Mouse (Mus musculus): ENCODE data around the gene Il21r. TPM values are rescaled to one million over a fixed set of nuclear protein-coding genes. Genes with fewer than 3 reads are reported as not detected.

Il21r gene
- polyA plus RNA-seq, 1 experiment from 2014 or later = 0.18 TPM

DNA sequence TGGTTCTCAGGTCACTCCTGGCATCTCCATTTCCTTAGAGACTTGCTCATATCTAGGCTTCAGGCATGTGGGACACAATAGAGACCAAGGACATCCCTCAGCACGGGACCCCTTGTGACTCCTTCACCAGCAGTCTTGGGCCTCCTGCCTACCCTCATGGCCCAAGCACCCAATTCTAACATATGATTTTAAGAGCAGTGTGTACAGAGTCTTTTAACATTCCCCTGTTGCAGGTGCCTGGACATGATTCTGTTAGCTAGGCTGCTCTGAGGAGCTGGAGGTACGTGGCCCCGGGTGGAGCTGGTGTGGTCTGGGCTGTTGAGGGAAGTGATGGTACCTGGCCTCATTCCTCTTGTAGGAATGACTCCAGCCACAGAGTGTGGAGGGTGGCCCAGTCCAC is 40.1 kb upstream of the Il21r start:
- DNase-seq (ENCODE audit: low spot score) (no peak), ATAC-seq (replicated peaks; ENCODE audit: low FRiP score, low read depth) (no peak)
- Histone ChIP-seq H3K4me3 (replicated peaks; ENCODE audit: low read depth, low read length) (no peak overlapping the region), H3K9ac (ENCODE audit: low read depth, low read length) (no peak overlapping the region), H3K4me2 (ENCODE audit: low read length) (no peak overlapping the region), H3K36me3 (ENCODE audit: insufficient read depth, low read length) (peaks cover 22% of the 10 kb centered on the region; the same call in 1 of the 2 replicates), H3K27ac (no peak overlapping the region), H3K9me3 (replicated peaks; ENCODE audit: low read length) (no peaks in the 10 kb centered on the region), H3K4me1 (replicated peaks; ENCODE audit: insufficient read depth, low read length) (no peaks in the 10 kb centered on the region; the same call in 1 of the 2 replicates), H3K27me3 (ENCODE audit: insufficient read depth, low read length) (no peaks in the 10 kb centered on the region)
- WGBS = 86% methylated on average over 3 of the region's 3 CpGs
- no peak for TF ChIP-seq CTCF (IDR thresholded peaks at IDR 0.05; ENCODE audit: low read depth)

GRCm38 (mm10) chr7:125564316-125565024 is 38.8 kb upstream of the Il21r start:
- no peak overlapping the region for H3K9ac ChIP-seq (ENCODE audit: low read depth, low read length)
- H3K4me1 ChIP-seq (replicated peaks; ENCODE audit: insufficient read depth, low read length) = no peaks in the 10 kb centered on the region; the same call in 1 of the 2 replicates
- no peak overlapping the region for H3K27ac ChIP-seq
- TF ChIP-seq CTCF (IDR thresholded peaks at IDR 0.05; ENCODE audit: low read depth) = no peak
- no peak overlapping the region for H3K4me2 ChIP-seq (ENCODE audit: low read length)
- ATAC-seq (replicated peaks; ENCODE audit: low FRiP score, low read depth) (no peak), DNase-seq (ENCODE audit: low spot score) (no peak)
- H3K4me3 ChIP-seq (replicated peaks; ENCODE audit: low read depth, low read length) = no peak overlapping the region
- H3K36me3 ChIP-seq (ENCODE audit: insufficient read depth, low read length) = peaks cover 22% of the 10 kb centered on the region; the same call in 1 of the 2 replicates
- no peaks in the 10 kb centered on the region for H3K27me3 ChIP-seq (ENCODE audit: insufficient read depth, low read length)
- 82% methylated on average over 11 of the region's 11 CpGs for WGBS
- no peaks in the 10 kb centered on the region for H3K9me3 ChIP-seq (replicated peaks; ENCODE audit: low read length)

DNA sequence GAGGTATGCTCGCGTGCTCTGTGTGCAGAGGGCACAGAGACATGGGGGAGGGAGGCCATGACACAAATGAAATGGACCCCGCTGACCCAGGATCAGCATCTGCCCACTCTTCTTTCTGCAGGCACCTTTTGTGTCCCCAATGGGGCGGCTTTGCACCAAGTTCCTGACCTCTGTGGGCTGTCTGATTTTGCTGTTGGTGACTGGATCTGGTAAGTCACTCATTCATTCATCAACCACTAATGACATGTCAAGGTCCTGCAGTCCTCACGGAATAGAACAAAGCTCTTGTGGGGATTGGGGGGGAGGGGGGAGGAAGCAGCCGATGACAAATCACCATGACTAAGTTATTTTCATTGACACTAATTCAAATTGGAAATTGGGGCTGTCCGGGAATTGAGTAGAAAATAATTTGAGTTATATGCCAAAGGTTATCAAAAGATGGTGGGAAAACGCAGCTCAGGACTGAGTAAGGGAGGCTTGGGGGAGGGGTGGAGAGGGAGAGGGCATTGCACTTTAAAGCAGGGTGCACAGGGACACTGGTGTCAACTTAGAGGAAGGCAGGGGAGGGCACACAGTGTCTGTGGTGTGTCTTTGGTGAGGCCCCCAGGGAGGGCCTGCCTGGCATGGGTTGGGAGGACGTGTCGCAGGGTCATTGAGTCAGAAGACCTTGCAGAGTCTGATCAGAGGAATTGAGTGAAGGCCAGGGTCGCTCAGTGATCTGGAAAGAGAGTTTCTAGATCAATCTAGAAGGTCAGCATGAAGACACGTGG is 37.5 kb upstream of the Il21r start:
- H3K36me3 ChIP-seq (ENCODE audit: insufficient read depth, low read length) = peaks cover 34% of the 10 kb centered on the region
- H3K27me3 ChIP-seq (ENCODE audit: insufficient read depth, low read length) = no peaks in the 10 kb centered on the region
- H3K4me3 ChIP-seq (replicated peaks; ENCODE audit: low read depth, low read length) = no peak overlapping the region
- H3K9me3 ChIP-seq (replicated peaks; ENCODE audit: low read length) = no peaks in the 10 kb centered on the region
- 61% methylated on average over 12 of the region's 12 CpGs for WGBS
- no peak overlapping the region for H3K4me2 ChIP-seq (ENCODE audit: low read length)
- H3K4me1 ChIP-seq (replicated peaks; ENCODE audit: insufficient read depth, low read length) = no peaks in the 10 kb centered on the region
- H3K9ac ChIP-seq (ENCODE audit: low read depth, low read length) = no peak overlapping the region
- ATAC-seq (replicated peaks; ENCODE audit: low FRiP score, low read depth) (no peak), DNase-seq (ENCODE audit: low spot score) (no peak)
- no peak overlapping the region for H3K27ac ChIP-seq
- TF ChIP-seq CTCF (IDR thresholded peaks at IDR 0.05; ENCODE audit: low read depth) = no peak

DNA sequence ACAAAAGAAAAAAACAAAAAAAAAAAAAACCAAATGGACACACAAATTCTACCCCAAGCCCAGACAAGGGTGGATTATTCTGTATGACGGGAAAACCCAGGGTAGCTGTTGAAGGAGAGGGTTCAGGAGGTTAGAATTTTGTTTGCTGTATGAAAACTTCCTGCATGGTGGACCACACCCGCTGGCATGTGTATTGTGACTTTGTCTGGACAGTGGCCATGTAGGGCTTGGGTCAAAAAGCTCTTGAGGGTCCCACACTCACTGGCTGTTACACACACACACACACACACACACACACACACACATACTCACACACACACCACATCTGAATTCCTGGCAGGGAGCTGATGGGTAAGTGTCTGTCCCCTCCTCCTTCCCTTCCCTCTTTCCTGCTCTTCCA is 36.8 kb upstream of the Il21r start:
- no peaks in the 10 kb centered on the region for H3K9me3 ChIP-seq (replicated peaks; ENCODE audit: low read length)
- no peaks in the 10 kb centered on the region for H3K27me3 ChIP-seq (ENCODE audit: insufficient read depth, low read length)
- WGBS = 73% methylated on average over 2 of the region's 2 CpGs
- no peak for DNase-seq (ENCODE audit: low spot score)
- peaks cover 34% of the 10 kb centered on the region for H3K36me3 ChIP-seq (ENCODE audit: insufficient read depth, low read length)
- H3K4me3 ChIP-seq (replicated peaks; ENCODE audit: low read depth, low read length) = no peak overlapping the region
- no peak overlapping the region for H3K4me2 ChIP-seq (ENCODE audit: low read length)
- TF ChIP-seq CTCF (IDR thresholded peaks at IDR 0.05; ENCODE audit: low read depth) = no peak
- H3K9ac ChIP-seq (ENCODE audit: low read depth, low read length) = no peak overlapping the region
- no peak overlapping the region for H3K27ac ChIP-seq
- no peaks in the 10 kb centered on the region for H3K4me1 ChIP-seq (replicated peaks; ENCODE audit: insufficient read depth, low read length)
- no peak for ATAC-seq (replicated peaks; ENCODE audit: low FRiP score, low read depth)

DNA sequence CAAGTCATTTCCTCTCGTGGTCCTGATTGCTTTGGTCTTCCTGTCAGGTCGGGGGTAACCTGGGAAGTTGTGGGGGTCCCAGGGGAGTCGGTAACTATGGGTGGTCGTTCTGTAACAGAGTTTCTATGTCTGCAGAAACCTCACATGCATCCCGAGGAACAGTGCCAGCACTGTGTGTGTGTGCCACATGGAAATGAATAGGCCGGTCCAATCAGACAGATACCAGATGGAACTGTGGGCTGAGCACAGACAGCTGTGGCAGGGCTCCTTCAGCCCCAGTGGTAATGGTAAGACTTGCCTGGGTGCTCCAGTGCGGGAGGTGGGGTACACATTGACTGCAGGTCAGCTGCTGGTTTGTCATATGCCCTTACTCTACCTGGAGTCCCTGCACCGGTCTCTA is 34.3 kb upstream of the Il21r start:
- H3K27ac ChIP-seq = no peak overlapping the region
- H3K4me3 ChIP-seq (replicated peaks; ENCODE audit: low read depth, low read length) = no peak overlapping the region
- peaks cover 43% of the 10 kb centered on the region for H3K36me3 ChIP-seq (ENCODE audit: insufficient read depth, low read length)
- no peaks in the 10 kb centered on the region for H3K9me3 ChIP-seq (replicated peaks; ENCODE audit: low read length)
- no peaks in the 10 kb centered on the region for H3K27me3 ChIP-seq (ENCODE audit: insufficient read depth, low read length)
- no peak for TF ChIP-seq CTCF (IDR thresholded peaks at IDR 0.05; ENCODE audit: low read depth)
- no peaks in the 10 kb centered on the region for H3K4me1 ChIP-seq (replicated peaks; ENCODE audit: insufficient read depth, low read length)
- WGBS = 82% methylated on average over 8 of the region's 8 CpGs
- no peak for ATAC-seq (replicated peaks; ENCODE audit: low FRiP score, low read depth)
- H3K9ac ChIP-seq (ENCODE audit: low read depth, low read length) = no peak overlapping the region
- DNase-seq (ENCODE audit: low spot score) = no peak
- H3K4me2 ChIP-seq (ENCODE audit: low read length) = no peak overlapping the region

- WGBS = 78% methylated on average over 19 of the region's 19 CpGs
- TF ChIP-seq CTCF (IDR thresholded peaks at IDR 0.05; ENCODE audit: low read depth) = no peak
- no peak for ATAC-seq (replicated peaks; ENCODE audit: low FRiP score, low read depth)
- Histone ChIP-seq H3K27ac (no peak overlapping the region), H3K36me3 (ENCODE audit: insufficient read depth, low read length) (peaks cover 48% of the 10 kb centered on the region), H3K9me3 (replicated peaks; ENCODE audit: low read length) (no peaks in the 10 kb centered on the region), H3K9ac (ENCODE audit: low read depth, low read length) (no peak overlapping the region), H3K4me2 (ENCODE audit: low read length) (no peak overlapping the region), H3K27me3 (ENCODE audit: insufficient read depth, low read length) (no peaks in the 10 kb centered on the region), H3K4me3 (replicated peaks; ENCODE audit: low read depth, low read length) (no peak overlapping the region), H3K4me1 (replicated peaks; ENCODE audit: insufficient read depth, low read length) (no peaks in the 10 kb centered on the region)
- no peak for DNase-seq (ENCODE audit: low spot score)
Measured at GRCm38 (mm10) chr7:125571891-125572290, 31.3 kb upstream of the Il21r start.

All from kidney, postnatal 0 days (tissue).